Mouse (Mus musculus): ENCODE measurements around the gene Otud1.

Otud1 gene

GRCm38 (mm10) chr2:19682997-19683396 lies 25.4 kb downstream of the Otud1 start:
- peak in 1 of 2 experiments; percentile 10 for DNase-seq

GRCm38 (mm10) chr2:19685489-19686147 lies 28.1 kb downstream of the Otud1 start:
- no peak for DNase-seq

- DNase-seq: no peak
These were observed 32.5 kb downstream of the Otud1 start for GRCm38 (mm10) chr2:19690094-19690493.

- DNase-seq: no peak
These were observed 42.2 kb downstream of the Otud1 start for GRCm38 (mm10) chr2:19699573-19700295.

GRCm38 (mm10) chr2:19701386-19701785 lies 43.8 kb downstream of the Otud1 start:
- DNase-seq: peak; percentile 22 to 28

- peak; percentile 41 to 50 for DNase-seq
These were observed 45.6 kb downstream of the Otud1 start for GRCm38 (mm10) chr2:19703020-19703613.

GRCm38 (mm10) chr2:19703670-19704069 lies 46.1 kb downstream of the Otud1 start:
- peak; percentile 31 for DNase-seq

GRCm38 (mm10) chr2:19704272-19704671 lies 46.7 kb downstream of the Otud1 start:
- DNase-seq: no peak

GRCm38 (mm10) chr2:19706886-19707285 lies 49.3 kb downstream of the Otud1 start:
- DNase-seq: no peak

Measured in cerebellum, adult 18-20 months (tissue).